Mouse (Mus musculus) MN1 (cell line): ENCODE measurements around the gene Ptpa.

Source experiments
- DNase-seq: peaks from one replicate; pipeline ENCODE4 v3.0.0-alpha.2; 2016; ENCODE audit warnings: low spot score

The Ptpa gene

GRCm38 (mm10) chr2:30415936-30416648, at the start of gene Ptpa:
Ptpa (plus strand) TSS chr2:30416039.
- peak; percentile 96 for DNase-seq

GRCm38 (mm10) chr2:30366203-30366602, 49.6 kb upstream of the Ptpa start:
- peak; percentile 68 for DNase-seq

DNA sequence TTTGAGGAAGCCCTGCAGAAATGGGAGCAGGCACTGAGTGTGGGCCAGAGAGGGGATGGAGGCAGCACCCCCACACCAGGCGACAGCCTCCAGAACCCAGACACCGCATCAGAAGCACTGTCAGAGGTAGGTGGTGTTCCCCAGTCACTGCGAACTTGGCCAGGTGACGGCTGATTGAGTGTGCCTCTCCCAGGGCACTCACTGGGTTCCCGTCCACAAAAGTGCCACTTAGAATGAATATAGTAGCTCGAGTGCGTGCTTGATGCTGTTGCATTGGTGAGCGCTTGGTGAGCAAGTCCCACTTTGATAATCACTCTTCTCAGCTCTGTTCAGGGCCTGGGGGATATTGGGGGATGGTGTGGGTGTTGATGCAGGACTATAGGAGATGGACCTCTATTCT, 44.3 kb upstream of the Ptpa start:
- no peak for DNase-seq

GRCm38 (mm10) chr2:30372726-30373125, 43.1 kb upstream of the Ptpa start:
- DNase-seq, result no peak

DNA sequence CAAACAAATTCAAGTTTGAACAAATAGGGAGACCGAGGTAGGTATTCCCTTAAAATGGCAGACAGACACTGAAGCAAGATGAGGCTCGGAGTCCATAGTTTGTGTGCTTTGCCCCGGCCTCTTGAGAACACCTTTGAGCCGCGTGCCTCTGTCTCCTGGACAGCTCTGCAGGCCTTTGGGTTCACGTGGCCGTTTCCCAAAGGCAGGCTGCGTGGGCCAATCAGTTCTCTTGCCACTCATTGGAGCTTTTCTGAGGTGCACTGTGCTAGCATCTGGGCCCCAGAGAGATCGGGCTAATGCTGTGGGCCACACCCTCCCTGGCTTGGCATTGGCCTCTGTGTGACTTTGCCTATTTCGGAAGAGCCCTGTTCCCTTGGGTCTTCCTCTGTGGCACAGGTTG, 39.9 kb upstream of the Ptpa start:
- no peak for DNase-seq

- no peak for DNase-seq
Observed at GRCm38 (mm10) chr2:30377721-30378120, 38.1 kb upstream of the Ptpa start.

GRCm38 (mm10) chr2:30379307-30379706, 36.5 kb upstream of the Ptpa start:
- DNase-seq, result no peak

- DNase-seq, result no peak
Observed at GRCm38 (mm10) chr2:30380564-30381376, 35.1 kb upstream of the Ptpa start.

DNA sequence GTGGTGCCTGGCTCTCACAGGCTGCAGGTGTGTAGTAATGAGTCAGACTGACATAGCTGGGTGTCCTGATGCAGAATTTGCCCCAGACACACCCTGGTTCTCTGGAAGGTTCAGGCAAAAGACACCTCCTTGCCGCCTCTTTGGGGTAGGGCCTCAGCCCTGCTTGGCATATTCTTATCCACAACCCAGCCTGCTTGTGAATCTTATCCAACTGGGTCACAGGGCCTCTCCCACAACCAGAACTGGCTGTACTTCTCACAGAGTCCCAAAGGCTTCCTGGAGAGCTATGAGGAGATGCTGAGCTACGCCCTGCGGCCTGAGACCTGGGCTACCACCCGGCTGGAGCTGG, 34.5 kb upstream of the Ptpa start:
- no peak for DNase-seq

GRCm38 (mm10) chr2:30384814-30385213, 31.0 kb upstream of the Ptpa start:
- no peak for DNase-seq

DNA sequence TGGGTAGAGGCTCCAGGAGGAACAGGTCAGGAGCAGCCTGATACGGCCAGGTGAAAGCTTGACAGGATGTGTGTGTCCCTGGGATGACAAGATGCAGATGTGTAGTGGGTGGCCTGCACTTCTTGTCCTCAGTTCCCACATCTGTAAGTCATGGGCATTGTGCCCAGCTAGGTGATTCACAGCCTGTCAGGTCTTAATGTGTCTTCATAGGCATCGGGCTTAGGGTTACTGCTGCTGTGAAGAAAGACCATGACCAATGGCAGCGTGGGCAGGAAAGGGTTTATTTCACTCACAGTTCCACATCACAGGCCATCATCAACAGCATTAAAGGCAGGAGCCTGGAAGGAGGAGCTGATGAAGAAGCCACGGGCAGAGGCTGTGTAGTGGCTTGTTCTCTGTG, 30.2 kb upstream of the Ptpa start:
- no peak for DNase-seq

DNA sequence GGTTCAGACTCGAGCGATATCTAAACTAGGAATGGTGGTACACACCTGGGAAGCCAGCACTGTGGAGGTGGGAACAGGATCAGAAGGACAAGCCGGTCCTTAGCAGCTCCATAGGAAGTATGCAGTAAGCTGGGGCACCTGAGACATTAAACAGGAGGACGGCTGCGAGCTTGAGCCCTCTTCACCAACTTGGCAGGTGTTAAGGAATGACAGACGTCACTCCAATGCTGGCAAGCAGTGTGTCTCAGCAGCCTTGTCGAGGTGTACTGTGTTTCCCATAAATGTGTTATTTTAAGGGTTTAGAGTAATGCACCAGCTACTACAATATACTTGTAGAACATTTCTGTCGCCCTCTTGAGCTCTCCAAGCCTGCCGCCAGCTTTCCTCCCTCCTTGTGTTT, 28.9 kb upstream of the Ptpa start:
- DNase-seq, result no peak

DNA sequence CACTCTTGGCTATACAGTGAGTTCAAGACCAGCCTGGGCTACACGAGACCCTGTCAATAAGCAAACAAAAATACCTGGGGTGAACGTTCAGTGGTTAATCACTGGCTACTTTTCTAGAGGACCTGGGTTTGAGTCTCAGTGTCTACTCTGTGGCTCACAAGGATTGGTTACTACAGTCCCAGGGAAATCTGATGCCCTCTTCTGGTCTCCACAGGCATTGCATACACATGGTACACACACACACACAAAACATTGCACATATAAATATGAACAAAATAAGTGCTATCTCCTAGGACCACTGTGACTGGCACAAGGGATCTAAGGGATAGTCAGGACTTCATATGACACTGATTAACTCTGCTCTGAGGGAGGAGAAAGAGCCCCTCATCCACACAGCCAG, 26.8 kb upstream of the Ptpa start:
- no peak for DNase-seq

DNA sequence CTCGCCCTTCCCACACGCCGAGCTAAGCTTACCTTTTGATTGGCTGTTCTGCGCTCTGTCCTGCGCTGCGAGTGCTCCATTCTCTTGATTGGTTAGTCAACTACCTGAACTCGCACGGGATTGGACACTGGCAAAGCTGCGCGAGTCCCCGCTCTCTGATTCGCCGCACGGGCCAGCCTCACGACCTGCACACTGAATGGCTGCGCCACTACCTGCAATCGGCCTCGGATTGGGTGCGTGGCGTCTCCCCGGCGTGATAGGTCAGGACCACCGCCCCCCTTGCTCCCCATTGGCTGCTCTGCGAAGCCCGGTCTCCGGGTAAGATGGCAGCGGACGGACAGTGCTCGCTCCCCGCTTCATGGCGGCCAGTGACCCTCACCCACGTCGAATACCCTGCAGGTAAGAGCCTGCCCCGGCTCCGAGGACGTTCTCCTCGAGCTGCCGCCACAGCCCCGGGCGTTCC, 23.7 kb upstream of the Ptpa start, which contains the start of gene Dolpp1:
Gene Dolpp1 (plus strand): TSS at position 141 of the 463 bp plus-strand sequence.
- DNase-seq, result peak; percentile 98

GRCm38 (mm10) chr2:30392577-30393369, 23.1 kb upstream of the Ptpa start:
- peak; percentile 86 for DNase-seq

DNA sequence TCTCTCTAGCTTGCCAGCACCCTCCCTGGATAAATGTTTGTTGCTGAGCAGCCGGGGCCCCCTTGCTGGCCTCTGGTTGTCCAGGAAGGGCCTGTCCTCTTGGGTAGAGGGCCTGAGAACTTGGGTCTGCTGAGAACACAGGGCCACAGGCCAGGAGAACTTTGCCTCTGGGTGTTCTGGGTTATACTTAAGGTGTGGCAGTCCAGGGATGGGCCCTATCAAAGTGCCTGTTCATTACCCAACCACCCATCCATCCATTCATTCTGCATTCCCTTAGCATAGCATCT, 22.5 kb upstream of the Ptpa start:
- no peak for DNase-seq

- DNase-seq, result no peak
Observed at GRCm38 (mm10) chr2:30395757-30396156, 20.1 kb upstream of the Ptpa start.

- no peak for DNase-seq
Observed at GRCm38 (mm10) chr2:30396246-30396645, 19.6 kb upstream of the Ptpa start.

GRCm38 (mm10) chr2:30397986-30398512, 17.8 kb upstream of the Ptpa start:
- DNase-seq, result no peak

DNA sequence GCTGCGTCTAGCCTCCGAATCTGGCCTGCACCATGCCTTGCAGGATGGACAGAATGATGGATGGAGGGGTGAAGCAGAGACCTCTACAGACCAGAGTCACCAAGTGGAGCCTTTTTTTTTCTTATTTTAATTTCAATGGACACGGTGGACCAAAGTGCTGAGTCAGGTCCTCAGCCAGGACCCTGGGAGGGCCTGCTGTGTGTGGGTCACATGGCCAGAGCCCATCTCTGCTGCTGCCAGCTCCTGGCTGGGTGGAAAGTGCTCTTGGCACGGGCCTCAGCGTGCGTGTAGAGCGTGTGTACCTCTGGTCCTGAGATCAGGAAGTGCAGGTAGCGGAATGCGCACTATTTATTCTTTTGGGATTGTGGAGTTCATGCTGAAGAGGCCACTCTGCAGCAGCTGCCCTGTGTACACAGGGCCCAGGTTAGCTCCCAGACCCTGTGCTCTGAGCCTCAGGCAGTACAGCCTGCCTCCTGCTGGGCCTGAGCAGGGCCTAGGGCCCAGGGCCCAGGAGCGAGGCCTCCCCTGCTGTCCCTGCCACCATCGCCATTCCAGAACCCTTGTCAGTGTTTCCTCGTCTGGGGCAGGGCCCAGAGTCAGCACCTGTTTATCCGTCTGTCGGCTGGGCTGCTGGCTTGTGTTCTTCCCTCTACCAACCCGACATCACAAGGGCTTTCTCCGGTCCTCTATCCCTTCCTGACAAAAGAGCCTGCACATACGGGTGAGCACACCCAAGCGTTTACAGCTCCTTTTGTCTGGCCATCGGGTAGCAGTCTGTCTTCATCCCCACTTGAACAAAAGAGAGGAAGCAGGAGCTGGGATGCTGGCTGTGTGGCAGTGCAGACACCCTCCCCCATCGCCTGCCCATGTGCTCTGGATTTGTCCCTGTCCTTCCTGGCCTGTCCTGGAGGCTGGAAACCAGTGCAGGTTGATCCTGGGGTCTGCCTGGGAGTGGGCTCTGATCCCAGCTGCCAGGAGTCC, 16.4 kb upstream of the Ptpa start:
- peak; percentile 72 for DNase-seq

GRCm38 (mm10) chr2:30401581-30401980, 14.3 kb upstream of the Ptpa start:
- no peak for DNase-seq
